Mouse (Mus musculus): Measurements from ENCODE around the gene Jmjd8. TPM values are rescaled to one million over a fixed set of nuclear protein-coding genes. Genes with fewer than 3 reads are reported as not detected.

Jmjd8 gene
- polyA plus RNA-seq, 1 experiment from 2014 or later = 48.5 TPM

DNA sequence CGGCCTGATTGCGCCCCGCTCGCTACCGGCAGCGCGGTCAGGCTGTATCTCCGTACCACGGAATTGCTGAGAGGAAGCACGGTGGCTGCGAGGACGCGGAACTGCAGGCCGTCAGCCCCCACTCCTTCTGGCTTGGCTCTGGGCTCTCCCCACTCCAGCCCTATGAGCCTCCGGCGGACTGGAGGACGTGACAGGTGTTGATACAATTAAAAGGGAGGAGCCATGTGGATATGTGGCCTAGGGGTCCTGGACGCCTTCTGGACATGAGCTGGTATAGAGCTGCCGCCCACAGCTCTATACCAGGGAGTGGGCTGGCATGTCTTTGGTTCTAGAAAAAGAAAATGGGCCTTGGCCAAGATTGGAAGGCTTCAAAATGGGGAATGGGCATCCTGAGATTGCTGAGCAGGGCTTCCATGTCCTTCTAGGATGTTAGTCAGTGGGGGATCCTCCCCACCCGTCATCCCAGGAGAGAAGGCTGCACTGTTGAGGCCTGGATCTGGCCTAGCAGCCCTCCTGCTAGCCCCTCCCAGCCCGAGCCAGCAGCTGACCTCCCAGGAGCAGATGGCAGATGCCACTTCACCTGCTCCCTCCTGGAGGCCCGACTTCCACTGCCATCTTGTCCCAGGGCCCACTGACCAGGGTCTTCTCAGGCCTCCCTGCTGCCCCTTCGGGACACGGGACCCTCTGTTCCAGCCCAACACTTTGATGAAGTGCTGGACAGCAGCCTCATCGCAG lies 18.9 kb upstream of the Jmjd8 start:
- H3K9me3 ChIP-seq (replicated peaks) = no peaks in the 10 kb centered on the region
- peak overlapping the region; percentile 94 for H3K4me2 ChIP-seq
- peak overlapping the region; percentile 98 for H3K27ac ChIP-seq (replicated peaks)
- WGBS = 4% methylated on average over 25 of the region's 25 CpGs
- H3K27me3 ChIP-seq (replicated peaks) = no peaks in the 10 kb centered on the region
- H3K36me3 ChIP-seq = no peaks in the 10 kb centered on the region
- H3K4me1 ChIP-seq = peaks cover 56% of the 10 kb centered on the region
- H3K9ac ChIP-seq (replicated peaks) = peak overlapping the region; percentile 97
- H3K4me3 ChIP-seq (replicated peaks) = peak overlapping the region; percentile 96
- ATAC-seq (ENCODE audit: low FRiP score) = peak; percentile 40

DNA sequence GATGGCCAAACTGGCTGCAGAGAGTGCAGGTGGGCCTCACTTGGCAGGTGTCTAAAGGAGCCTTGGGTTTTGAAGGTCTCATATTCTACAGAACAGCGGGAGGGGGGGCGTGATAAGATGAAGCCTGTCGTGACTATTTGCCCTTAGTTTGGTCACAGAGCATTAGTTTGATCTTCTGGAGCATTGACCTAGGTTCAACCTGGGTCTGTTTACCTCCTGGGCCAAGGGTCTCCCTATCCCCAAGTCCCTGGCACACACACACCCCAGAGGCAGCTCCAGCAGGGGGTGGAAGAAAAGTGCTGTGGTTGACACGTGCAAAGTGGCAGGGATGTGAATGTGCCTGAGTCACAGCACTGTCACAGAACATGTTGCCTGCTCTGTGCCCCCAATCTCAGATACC lies 17.8 kb upstream of the Jmjd8 start:
- H3K4me3 ChIP-seq (replicated peaks) = peak overlapping the region; percentile 96
- no peaks in the 10 kb centered on the region for H3K9me3 ChIP-seq (replicated peaks)
- no peaks in the 10 kb centered on the region for H3K27me3 ChIP-seq (replicated peaks)
- ATAC-seq (ENCODE audit: low FRiP score) = no peak
- no peak overlapping the region for H3K27ac ChIP-seq (replicated peaks)
- H3K4me1 ChIP-seq = peaks cover 56% of the 10 kb centered on the region
- peak overlapping the region; percentile 94 for H3K4me2 ChIP-seq
- WGBS = 78% methylated on average over 4 of the region's 4 CpGs
- H3K9ac ChIP-seq (replicated peaks) = no peak overlapping the region
- H3K36me3 ChIP-seq = no peaks in the 10 kb centered on the region

DNA sequence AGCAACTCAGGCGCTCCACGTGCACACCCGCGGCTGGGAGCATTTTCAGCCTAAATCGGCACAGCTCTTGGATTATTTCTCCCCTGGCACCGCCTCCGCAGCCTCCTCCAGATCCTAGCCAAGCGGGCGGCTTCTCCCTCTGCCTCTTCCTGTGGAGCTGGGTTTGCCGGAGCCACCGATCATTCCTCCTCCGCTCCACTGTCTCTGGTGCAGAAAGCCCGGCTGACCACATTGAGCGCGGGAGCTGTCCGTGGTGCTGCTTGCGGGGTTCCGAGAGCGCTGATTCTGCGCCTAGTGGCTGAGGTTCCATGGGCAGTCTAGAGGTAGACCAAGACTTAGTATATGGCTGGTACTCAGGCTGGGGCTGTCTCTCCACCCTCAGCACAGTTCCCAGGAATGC lies 15.2 kb upstream of the Jmjd8 start:
- Histone ChIP-seq H3K27ac (replicated peaks) (no peak overlapping the region; the same call in 1 of the 2 replicates), H3K4me2 (peak overlapping the region; percentile 47), H3K36me3 (peaks cover 21% of the 10 kb centered on the region), H3K4me1 (peaks cover 48% of the 10 kb centered on the region), H3K27me3 (replicated peaks) (peaks cover 19% of the 10 kb centered on the region), H3K9me3 (replicated peaks) (no peaks in the 10 kb centered on the region), H3K9ac (replicated peaks) (peak overlapping the region; percentile 29; the same call in 1 of the 2 replicates), H3K4me3 (replicated peaks) (peak overlapping the region; percentile 14)
- 2% methylated on average over 20 of the region's 20 CpGs for WGBS
- no peak for ATAC-seq (ENCODE audit: low FRiP score)

DNA sequence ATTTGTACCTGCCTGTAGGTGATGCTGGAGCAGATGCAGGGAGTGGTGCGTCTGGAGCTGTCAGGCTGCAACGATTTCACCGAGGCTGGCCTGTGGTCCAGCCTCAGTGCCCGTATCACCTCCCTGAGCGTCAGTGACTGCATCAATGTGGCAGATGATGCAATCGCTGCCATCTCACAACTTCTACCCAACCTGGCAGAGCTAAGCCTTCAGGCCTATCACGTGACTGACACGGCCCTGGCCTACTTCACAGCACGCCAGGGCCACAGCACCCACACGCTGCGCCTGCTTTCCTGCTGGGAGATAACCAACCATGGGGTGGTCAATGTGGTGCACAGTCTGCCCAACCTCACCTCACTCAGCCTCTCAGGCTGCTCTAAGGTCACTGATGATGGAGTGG lies 11.0 kb upstream of the Jmjd8 start:
- no peak overlapping the region for H3K4me2 ChIP-seq
- ATAC-seq (ENCODE audit: low FRiP score) = no peak
- no peak overlapping the region for H3K27ac ChIP-seq (replicated peaks)
- H3K9me3 ChIP-seq (replicated peaks) = no peaks in the 10 kb centered on the region
- no peak overlapping the region for H3K9ac ChIP-seq (replicated peaks)
- 88% methylated on average over 11 of the region's 11 CpGs for WGBS
- peaks cover 38% of the 10 kb centered on the region for H3K27me3 ChIP-seq (replicated peaks)
- peaks cover 20% of the 10 kb centered on the region for H3K4me1 ChIP-seq
- H3K36me3 ChIP-seq = peaks cover 37% of the 10 kb centered on the region
- H3K4me3 ChIP-seq (replicated peaks) = no peak overlapping the region

DNA sequence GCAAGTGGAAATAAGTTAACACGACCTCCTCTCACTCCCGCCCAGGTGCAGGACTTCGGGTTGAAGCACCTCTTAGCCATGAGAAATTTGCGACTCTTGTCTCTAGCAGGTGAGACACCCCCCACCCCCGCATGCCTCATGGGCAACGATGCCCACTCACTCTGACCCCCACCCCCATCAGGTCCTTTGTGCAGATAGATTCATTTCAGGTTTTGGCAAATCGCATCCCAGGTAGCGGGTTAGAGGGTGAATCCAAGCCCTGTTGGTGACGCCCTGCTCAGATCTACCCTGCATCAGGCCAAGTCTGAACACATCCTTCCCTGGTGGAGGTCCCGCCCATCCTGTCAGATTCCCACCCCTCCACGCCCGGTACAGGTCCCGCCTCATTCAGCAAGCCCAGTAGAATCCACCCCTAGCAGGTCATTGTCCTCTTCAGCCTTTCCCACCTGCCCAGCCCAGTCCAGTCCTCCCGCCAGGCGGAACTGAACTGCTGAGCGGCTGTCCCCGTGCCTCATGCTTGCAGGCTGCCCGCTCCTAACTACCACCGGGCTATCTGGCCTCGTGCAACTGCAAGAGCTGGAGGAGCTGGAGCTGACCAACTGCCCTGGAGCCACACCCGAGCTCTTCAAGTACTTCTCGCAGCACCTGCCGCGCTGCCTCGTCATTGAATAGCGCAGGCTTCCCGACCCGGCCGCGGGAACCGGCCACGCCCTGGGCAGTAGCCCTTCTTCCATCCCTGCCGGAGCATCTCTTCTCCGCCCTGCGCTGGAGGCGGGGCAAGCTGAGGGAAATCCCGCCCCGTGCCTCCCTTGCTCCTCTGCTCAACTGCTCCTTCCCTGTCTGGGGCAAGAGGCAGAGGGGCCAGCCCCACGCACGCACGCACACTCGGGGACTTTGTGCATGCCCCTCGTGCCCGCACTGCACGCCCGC lies 9.6 kb upstream of the Jmjd8 start:
- H3K27me3 ChIP-seq (replicated peaks) = peaks cover 38% of the 10 kb centered on the region
- H3K4me3 ChIP-seq (replicated peaks) = no peak overlapping the region
- no peak for ATAC-seq (ENCODE audit: low FRiP score)
- H3K9ac ChIP-seq (replicated peaks) = no peak overlapping the region
- H3K4me1 ChIP-seq = peaks cover 14% of the 10 kb centered on the region
- H3K36me3 ChIP-seq = peaks cover 37% of the 10 kb centered on the region
- H3K27ac ChIP-seq (replicated peaks) = no peak overlapping the region
- WGBS = 12% methylated on average over 46 of the region's 46 CpGs
- no peak overlapping the region for H3K4me2 ChIP-seq
- H3K9me3 ChIP-seq (replicated peaks) = no peaks in the 10 kb centered on the region

DNA sequence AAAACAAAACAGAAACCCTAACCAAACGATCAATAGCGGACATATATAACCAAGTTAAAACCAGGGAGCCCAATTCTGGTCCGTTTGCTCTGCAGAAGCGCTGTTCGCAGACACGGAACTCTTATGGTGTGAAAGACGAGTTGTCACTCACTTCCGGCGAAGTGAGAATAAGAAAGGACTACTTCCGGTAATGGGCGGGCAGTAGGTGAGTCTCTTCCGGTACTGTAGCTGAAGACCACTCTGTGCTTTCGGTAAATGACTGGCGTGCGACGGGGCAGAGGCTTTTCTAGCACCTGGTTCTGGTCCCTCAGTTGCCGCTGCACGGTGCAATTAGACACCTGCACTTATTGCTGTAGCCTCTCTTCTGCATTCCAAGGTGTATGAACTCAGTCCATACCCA lies 5.2 kb upstream of the Jmjd8 start, which contains the start of gene Wdr24:
Gene Wdr24, plus strand, starts transcription at position 176 of the 400 bp plus-strand sequence.
- peaks cover 38% of the 10 kb centered on the region for H3K36me3 ChIP-seq
- H3K4me1 ChIP-seq = peaks cover 53% of the 10 kb centered on the region
- H3K9ac ChIP-seq (replicated peaks) = peak within 1 kb of the TSS; percentile 81
- under 1% methylated on average over 18 of the region's 18 CpGs for WGBS
- peak within 1 kb of the TSS; percentile 83 for H3K27ac ChIP-seq (replicated peaks)
- peak; percentile 71 for ATAC-seq (ENCODE audit: low FRiP score)
- H3K4me3 ChIP-seq (replicated peaks) = peak within 1 kb of the TSS; percentile 65
- peaks cover 19% of the 10 kb centered on the region for H3K27me3 ChIP-seq (replicated peaks)
- H3K9me3 ChIP-seq (replicated peaks) = no peaks in the 10 kb centered on the region
- H3K4me2 ChIP-seq = peak within 1 kb of the TSS; percentile 98

DNA sequence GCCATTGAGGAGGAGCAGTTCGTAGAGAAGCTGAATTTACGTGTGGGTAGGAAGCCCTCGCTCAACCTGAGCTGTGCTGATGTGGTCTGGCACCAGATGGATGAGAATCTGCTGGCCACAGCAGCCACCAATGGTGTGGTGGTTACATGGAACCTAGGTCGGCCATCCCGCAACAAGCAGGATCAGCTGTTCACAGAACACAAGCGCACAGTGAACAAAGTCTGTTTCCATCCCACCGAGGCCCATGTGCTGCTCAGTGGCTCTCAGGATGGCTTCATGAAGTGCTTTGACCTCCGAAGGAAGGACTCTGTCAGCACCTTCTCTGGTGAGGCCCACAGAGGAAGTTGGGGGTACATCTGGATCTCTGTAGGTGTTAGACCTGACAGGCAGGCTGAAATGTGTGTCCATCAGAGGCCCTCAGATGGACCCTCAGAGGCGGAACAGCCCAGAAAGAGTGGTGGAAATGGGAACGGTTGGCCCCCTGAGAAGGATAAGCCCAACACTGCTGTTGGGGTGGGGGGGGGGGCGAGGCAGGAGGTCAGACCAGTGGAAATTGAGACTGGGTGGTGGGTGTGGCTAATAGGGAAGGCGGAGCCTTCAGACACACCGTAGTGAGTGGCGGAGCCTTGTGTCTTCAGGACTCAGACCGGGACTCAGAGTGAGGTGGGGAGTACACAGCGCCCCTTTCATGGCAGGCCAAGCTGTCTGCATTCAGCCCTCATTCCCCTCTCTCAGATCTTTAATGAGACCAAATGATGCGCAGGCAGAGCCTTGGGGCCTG lies 4.1 kb upstream of the Jmjd8 start:
- H3K4me3 ChIP-seq (replicated peaks) = peak overlapping the region; percentile 65
- H3K9ac ChIP-seq (replicated peaks) = peak overlapping the region; percentile 81
- whole genome bisulfite sequencing = 75% methylated on average over 17 of the region's 17 CpGs
- H3K27ac ChIP-seq (replicated peaks) = 0 out of 2 replicates have a peak overlapping the region, but pooled peaks have one; percentile 83
- ATAC-seq (ENCODE audit: low FRiP score) = no peak
- peaks cover 8% of the 10 kb centered on the region for H3K27me3 ChIP-seq (replicated peaks)
- no peaks in the 10 kb centered on the region for H3K9me3 ChIP-seq (replicated peaks)
- peaks cover 32% of the 10 kb centered on the region for H3K36me3 ChIP-seq
- H3K4me1 ChIP-seq = peaks cover 58% of the 10 kb centered on the region
- H3K4me2 ChIP-seq = peak overlapping the region; percentile 98

DNA sequence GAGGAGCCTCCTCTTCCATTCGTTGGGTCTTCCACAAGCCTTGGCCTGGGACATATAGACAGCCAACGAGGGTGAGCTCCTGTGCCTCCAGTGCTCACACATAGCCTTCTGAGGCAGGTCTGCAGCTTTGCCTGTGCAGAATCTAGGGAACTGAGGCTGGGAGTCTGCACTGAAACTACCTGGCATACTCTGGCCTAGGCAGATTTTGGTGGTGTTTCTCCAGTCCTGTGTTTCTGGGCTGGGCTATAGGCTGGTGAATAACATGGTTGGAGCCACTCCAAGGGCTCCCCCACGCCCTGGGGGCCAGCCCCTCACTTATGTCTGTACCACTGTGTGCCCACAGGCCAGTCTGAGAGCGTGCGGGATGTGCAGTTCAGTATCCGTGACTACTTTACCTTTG lies 3.4 kb upstream of the Jmjd8 start:
- ATAC-seq (ENCODE audit: low FRiP score) = no peak
- 0 out of 2 replicates have a peak overlapping the region, but pooled peaks have one; percentile 3 for H3K4me3 ChIP-seq (replicated peaks)
- no peaks in the 10 kb centered on the region for H3K9me3 ChIP-seq (replicated peaks)
- peak overlapping the region; percentile 98 for H3K4me2 ChIP-seq
- H3K27ac ChIP-seq (replicated peaks) = no peak overlapping the region
- H3K4me1 ChIP-seq = peaks cover 66% of the 10 kb centered on the region
- no peak overlapping the region for H3K9ac ChIP-seq (replicated peaks)
- H3K27me3 ChIP-seq (replicated peaks) = peaks cover under 1% of the 10 kb centered on the region
- 94% methylated on average over 6 of the region's 6 CpGs for WGBS
- H3K36me3 ChIP-seq = peaks cover 30% of the 10 kb centered on the region

DNA sequence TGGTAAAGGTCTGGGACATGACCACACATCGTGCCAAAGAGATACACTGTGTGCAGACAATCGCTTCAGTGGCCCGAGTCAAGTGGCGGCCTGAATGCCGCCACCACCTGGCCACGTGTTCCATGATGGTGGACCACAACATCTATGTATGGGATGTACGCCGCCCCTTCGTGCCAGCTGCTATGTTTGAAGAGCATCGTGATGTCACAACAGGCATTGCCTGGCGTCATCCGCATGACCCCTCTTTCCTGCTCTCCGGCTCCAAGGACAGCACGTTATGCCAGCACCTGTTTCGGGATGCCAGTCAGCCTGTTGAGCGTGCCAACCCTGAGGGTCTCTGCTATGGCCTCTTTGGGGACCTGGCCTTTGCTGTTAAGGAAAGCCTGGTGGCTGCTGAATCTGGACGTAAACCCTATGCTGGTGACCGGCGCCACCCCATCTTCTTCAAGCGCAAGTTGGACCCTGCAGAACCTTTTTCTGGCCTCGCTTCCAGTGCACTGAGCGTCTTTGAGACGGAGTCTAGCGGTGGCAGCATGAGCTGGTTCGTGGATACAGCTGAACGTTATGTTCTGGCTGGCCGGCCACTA lies 2.6 kb upstream of the Jmjd8 start:
- ATAC-seq (ENCODE audit: low FRiP score) = no peak
- Histone ChIP-seq H3K27me3 (replicated peaks) (no peaks in the 10 kb centered on the region), H3K4me3 (replicated peaks) (no peak overlapping the region; the same call in 1 of the 2 replicates), H3K36me3 (peaks cover 36% of the 10 kb centered on the region), H3K9ac (replicated peaks) (no peak overlapping the region), H3K27ac (replicated peaks) (no peak overlapping the region), H3K9me3 (replicated peaks) (no peaks in the 10 kb centered on the region), H3K4me1 (peaks cover 74% of the 10 kb centered on the region), H3K4me2 (no peak overlapping the region)
- WGBS = 97% methylated on average over 27 of the region's 27 CpGs

DNA sequence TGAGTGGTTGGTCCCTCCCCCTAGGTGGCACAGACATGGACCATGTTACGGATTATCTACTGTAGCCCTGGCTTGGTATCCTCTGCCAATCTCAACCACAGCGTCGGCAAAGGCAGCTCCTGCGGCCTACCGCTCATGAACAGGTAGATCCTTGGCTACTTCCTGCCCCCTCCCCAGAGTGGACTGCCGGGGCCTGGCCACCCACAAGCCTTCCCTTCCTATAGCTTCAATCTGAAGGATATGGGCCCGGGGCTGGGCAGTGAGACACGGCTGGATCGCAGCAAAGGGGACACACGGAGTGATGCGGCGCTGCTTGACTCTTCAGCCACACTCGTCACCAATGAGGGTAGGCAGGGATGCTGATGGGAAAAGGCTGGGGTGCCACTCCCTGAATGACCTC lies 1.7 kb upstream of the Jmjd8 start:
- peaks cover 43% of the 10 kb centered on the region for H3K36me3 ChIP-seq

More for the DNA sequence above, 1.7 kb upstream of the Jmjd8 start:
- WGBS = 96% methylated on average over 13 of the region's 13 CpGs
- Histone ChIP-seq H3K27me3 (replicated peaks) (no peaks in the 10 kb centered on the region), H3K4me2 (no peak overlapping the region), H3K9me3 (replicated peaks) (no peaks in the 10 kb centered on the region), H3K27ac (replicated peaks) (no peak overlapping the region), H3K4me1 (peaks cover 83% of the 10 kb centered on the region), H3K9ac (replicated peaks) (0 out of 2 replicates have a peak overlapping the region, but pooled peaks have one; percentile 7), H3K4me3 (replicated peaks) (no peak overlapping the region)
- no peak for ATAC-seq (ENCODE audit: low FRiP score)
